Mouse (Mus musculus) ES-Bruce4 (cell line): ENCODE measurements at regions not wholly inside any gene's neighbourhood (a gene's known extent, or its start where the extent isn't known, plus 50 kb on each side); places are given as distances from the start of the nearest gene placed in this dataset.
A peak's percentile ranks its signal among the peaks of the same experiment; 100 is the strongest.

Source experiments
- H3K27ac ChIP-seq: 2 replicates; pipeline ENCODE4 v1.5.1; 2012; ENCODE audit warnings: low read length, inconsistent platforms; ENCODE audit not compliant: insufficient read depth
- H3K27me3 ChIP-seq: 2 replicates; pipeline ENCODE4 v1.6.1; 2012; ENCODE audit warnings: mild to moderate bottlenecking, low read length, inconsistent platforms; ENCODE audit not compliant: control insufficient read depth, poor library complexity, insufficient read depth, severe bottlenecking
- H3K36me3 ChIP-seq: 2 replicates; pipeline ENCODE4 v1.6.1; 2012; ENCODE audit warnings: inconsistent platforms, mild to moderate bottlenecking, low read length, moderate library complexity; ENCODE audit not compliant: control insufficient read depth, poor library complexity, insufficient read depth, severe bottlenecking
- H3K4me1 ChIP-seq: one replicate; pipeline ENCODE4 v1.8.1; 2011; ENCODE audit warnings: low read length; ENCODE audit not compliant: control insufficient read depth, insufficient read depth
- H3K4me3 ChIP-seq: 2 replicates; pipeline ENCODE4 v1.5.1; 2011; ENCODE audit warnings: low read depth, mild to moderate bottlenecking, low read length
- H3K9ac ChIP-seq: 2 replicates; pipeline ENCODE4 v1.6.1; 2012; ENCODE audit warnings: low read depth, mild to moderate bottlenecking, inconsistent platforms; ENCODE audit not compliant: poor library complexity, severe bottlenecking
- H3K9me3 ChIP-seq: replicated peaks from 2 replicates; pipeline ENCODE4 v1.6.1; 2012; ENCODE audit warnings: mild to moderate bottlenecking, low read length, inconsistent platforms; ENCODE audit not compliant: control insufficient read depth, poor library complexity, insufficient read depth, severe bottlenecking
- CTCF ChIP-seq: IDR thresholded peaks from one replicate; pipeline ENCODE4 v1.8.1; 2011; ENCODE audit warnings: low read depth, low read length
- EP300 ChIP-seq: IDR thresholded peaks from 2 replicates; pipeline ENCODE4 v1.6.1; 2011; ENCODE audit warnings: low read depth, low read length; ENCODE audit not compliant: insufficient read depth
- POLR2A ChIP-seq: IDR thresholded peaks from one replicate; pipeline ENCODE4 v1.8.1; 2011; ENCODE audit warnings: low read length; ENCODE audit not compliant: insufficient read depth

- Histone ChIP-seq H3K4me1 (no peaks in the 10 kb centered on the region), H3K36me3 (no peaks in the 10 kb centered on the region), H3K4me3 (no peak overlapping the region), H3K27me3 (no peaks in the 10 kb centered on the region), H3K9ac (no peak overlapping the region), H3K27ac (no peak overlapping the region), H3K9me3 (no peaks in the 10 kb centered on the region)
- no peak for TF ChIP-seq POLR2A
- no peak for TF ChIP-seq CTCF
- no peak for TF ChIP-seq EP300
These were observed 129.1 kb upstream of the Bank1 start for GRCm38 (mm10) chr3:136454967-136455366.

GRCm38 (mm10) chr3:136450986-136451774, 125.3 kb upstream of the Bank1 start:
- Histone ChIP-seq H3K36me3 (no peaks in the 10 kb centered on the region), H3K27ac (no peak overlapping the region)
- TF ChIP-seq POLR2A (no peak), EP300 (no peak), CTCF (no peak)

GRCm38 (mm10) chr3:136450361-136450895, 124.6 kb upstream of the Bank1 start:
- Histone ChIP-seq H3K9me3 (no peaks in the 10 kb centered on the region), H3K27me3 (no peaks in the 10 kb centered on the region), H3K27ac (no peak overlapping the region), H3K4me1 (no peaks in the 10 kb centered on the region), H3K9ac (no peak overlapping the region), H3K4me3 (no peak overlapping the region), H3K36me3 (no peaks in the 10 kb centered on the region)
- TF ChIP-seq EP300 = no peak

More at GRCm38 (mm10) chr3:136450986-136451774, 125.3 kb upstream of the Bank1 start:
- H3K9ac ChIP-seq = no peak overlapping the region
- no peak overlapping the region for H3K4me3 ChIP-seq
- H3K27me3 ChIP-seq = no peaks in the 10 kb centered on the region
- no peaks in the 10 kb centered on the region for H3K4me1 ChIP-seq
- no peaks in the 10 kb centered on the region for H3K9me3 ChIP-seq

GRCm38 (mm10) chr3:136449364-136449763, 123.5 kb upstream of the Bank1 start:
- Histone ChIP-seq H3K4me3 (no peak overlapping the region), H3K9me3 (no peaks in the 10 kb centered on the region), H3K36me3 (no peaks in the 10 kb centered on the region), H3K4me1 (no peaks in the 10 kb centered on the region), H3K27me3 (no peaks in the 10 kb centered on the region), H3K27ac (no peak overlapping the region), H3K9ac (no peak overlapping the region)
- no peak for TF ChIP-seq POLR2A
- no peak for TF ChIP-seq CTCF
- no peak for TF ChIP-seq EP300

GRCm38 (mm10) chr3:136444598-136444997, 118.7 kb upstream of the Bank1 start:
- H3K9me3 ChIP-seq = no peaks in the 10 kb centered on the region
- no peaks in the 10 kb centered on the region for H3K27me3 ChIP-seq
- no peaks in the 10 kb centered on the region for H3K4me1 ChIP-seq
- no peak overlapping the region for H3K27ac ChIP-seq
- no peak for TF ChIP-seq CTCF
- no peak overlapping the region for H3K9ac ChIP-seq
- no peaks in the 10 kb centered on the region for H3K36me3 ChIP-seq
- H3K4me3 ChIP-seq = no peak overlapping the region

GRCm38 (mm10) chr3:136442099-136442498, 116.2 kb upstream of the Bank1 start:
- no peaks in the 10 kb centered on the region for H3K27me3 ChIP-seq
- no peak overlapping the region for H3K4me3 ChIP-seq
- TF ChIP-seq POLR2A (no peak), CTCF (peak; percentile 0)
- H3K27ac ChIP-seq = no peak overlapping the region
- H3K4me1 ChIP-seq = no peaks in the 10 kb centered on the region
- no peak overlapping the region for H3K9ac ChIP-seq
- H3K36me3 ChIP-seq = no peaks in the 10 kb centered on the region
- no peaks in the 10 kb centered on the region for H3K9me3 ChIP-seq
